Mouse (Mus musculus): ENCODE results near the gene Golgb1.
"Not testable (repeated sequence)": the region's sequence is repeated elsewhere in the genome, so short reads cannot be mapped to it uniquely, and the experiment has no call there.

Gene Golgb1

GRCm38 (mm10) chr16:36874583-36875275, at the start of gene Golgb1, which contains the start of gene Eaf2:
TSS of gene Golgb1 (plus strand) at chr16:36875140.
TSS of gene Eaf2 (minus strand) at chr16:36875003.
- peak; percentile 86 to 94 for DNase-seq (ENCODE audit: low spot score in 2 of 2)

GRCm38 (mm10) chr16:36827611-36828053, 47.3 kb upstream of the Golgb1 start:
- DNase-seq (ENCODE audit: low spot score in 2 of 2), result no peak

- DNase-seq (ENCODE audit: low spot score in 2 of 2), result peak; percentile 75 to 80
Observed at GRCm38 (mm10) chr16:36828054-36828786, 46.7 kb upstream of the Golgb1 start, which contains the start of gene Iqcb1. TSS of gene Iqcb1 (plus strand) at chr16:36828385.

GRCm38 (mm10) chr16:36828820-36829219, 46.1 kb upstream of the Golgb1 start:
- no peak for DNase-seq (ENCODE audit: low spot score in 2 of 2)

GRCm38 (mm10) chr16:36846894-36847293, 28.0 kb upstream of the Golgb1 start:
- not testable (repeated sequence) for DNase-seq (ENCODE audit: low spot score in 2 of 2)

GRCm38 (mm10) chr16:36851202-36851601, 23.7 kb upstream of the Golgb1 start:
- DNase-seq (ENCODE audit: low spot score in 2 of 2), result no peak

- no peak for DNase-seq (ENCODE audit: low spot score in 2 of 2)
Observed at GRCm38 (mm10) chr16:36863585-36863984, 11.4 kb upstream of the Golgb1 start.

GRCm38 (mm10) chr16:36869442-36869841, 5.5 kb upstream of the Golgb1 start:
- DNase-seq (ENCODE audit: low spot score in 2 of 2), result no peak

GRCm38 (mm10) chr16:36875276-36875851, 424 bp downstream of the Golgb1 start:
- DNase-seq (ENCODE audit: low spot score in 2 of 2), result peak; percentile 45 to 60

- DNase-seq (ENCODE audit: low spot score in 2 of 2), result no peak
Observed at GRCm38 (mm10) chr16:36877316-36877715, 2.4 kb downstream of the Golgb1 start.

- DNase-seq (ENCODE audit: low spot score in 2 of 2), result no peak
Observed at GRCm38 (mm10) chr16:36882737-36883343, 7.9 kb downstream of the Golgb1 start.

- DNase-seq (ENCODE audit: low spot score in 2 of 2), result no peak
Observed at GRCm38 (mm10) chr16:36884881-36885280, 9.9 kb downstream of the Golgb1 start.

- no peak for DNase-seq (ENCODE audit: low spot score in 2 of 2)
Observed at GRCm38 (mm10) chr16:36885912-36886311, 11.0 kb downstream of the Golgb1 start.

GRCm38 (mm10) chr16:36887546-36887945, 12.6 kb downstream of the Golgb1 start:
- no peak for DNase-seq (ENCODE audit: low spot score in 2 of 2)

- no peak for DNase-seq (ENCODE audit: low spot score in 2 of 2)
Observed at GRCm38 (mm10) chr16:36890559-36890958, 15.6 kb downstream of the Golgb1 start.

- DNase-seq (ENCODE audit: low spot score in 2 of 2), result no peak
Observed at GRCm38 (mm10) chr16:36891415-36891814, 16.5 kb downstream of the Golgb1 start.

- no peak for DNase-seq (ENCODE audit: low spot score in 2 of 2)
Observed at GRCm38 (mm10) chr16:36893317-36893716, 18.4 kb downstream of the Golgb1 start.

GRCm38 (mm10) chr16:36896712-36897111, 21.8 kb downstream of the Golgb1 start:
- no peak for DNase-seq (ENCODE audit: low spot score in 2 of 2)

GRCm38 (mm10) chr16:36903156-36903555, 28.2 kb downstream of the Golgb1 start:
- no peak for DNase-seq (ENCODE audit: low spot score in 2 of 2)

- no peak for DNase-seq (ENCODE audit: low spot score in 2 of 2)
Observed at GRCm38 (mm10) chr16:36911909-36912308, 37.0 kb downstream of the Golgb1 start.

- DNase-seq (ENCODE audit: low spot score in 2 of 2), result no peak
Observed at GRCm38 (mm10) chr16:36912311-36912710, 37.4 kb downstream of the Golgb1 start.

- DNase-seq (ENCODE audit: low spot score in 2 of 2), result no peak
Observed at GRCm38 (mm10) chr16:36914195-36914594, 39.3 kb downstream of the Golgb1 start.

Measured in urinary bladder, postnatal 36 days (tissue).